Mouse (Mus musculus) heart, embryonic 16.5 days (tissue): ENCODE data around the gene Fkbp5. TPM values are rescaled to one million over a fixed set of nuclear protein-coding genes. Genes with fewer than 3 reads are reported as not detected.

Experiments
- ATAC-seq: fragments of 200-750 bp; cut with Nextera tagmentation; replicated peaks from 2 replicates; pipeline ENCODE4 v1.8.0; 2017; ENCODE audit warnings: moderate number of reproducible peaks; ENCODE audit not compliant: insufficient read depth, low FRiP score; ENCODE audit errors: extremely low read depth
- H3K27ac ChIP-seq: fragments of 300-500 bp; sonication (generic); 2 replicates; pipeline ENCODE4 v1.5.1; 2014; ENCODE audit warnings: mild to moderate bottlenecking, low read length, control low read depth, moderate library complexity
- H3K27me3 ChIP-seq: fragments of 300-500 bp; sonication (generic); 2 replicates; pipeline ENCODE4 v1.6.1; 2014; ENCODE audit warnings: low read length, mixed read lengths; ENCODE audit not compliant: control insufficient read depth, insufficient read depth
- H3K36me3 ChIP-seq: fragments of 300-500 bp; sonication (generic); 2 replicates; pipeline ENCODE4 v1.6.1; 2014; ENCODE audit not compliant: control insufficient read depth, insufficient read depth
- H3K4me1 ChIP-seq: fragments of 300-500 bp; sonication (generic); 2 replicates; pipeline ENCODE4 v1.6.1; 2014; ENCODE audit warnings: low read length, mixed read lengths; ENCODE audit not compliant: control insufficient read depth, insufficient read depth
- H3K4me2 ChIP-seq: fragments of 300-500 bp; sonication (generic); 2 replicates; pipeline ENCODE4 v1.6.1; 2014; ENCODE audit warnings: low read depth, mild to moderate bottlenecking, control low read depth, low read length
- H3K4me3 ChIP-seq: fragments of 300-500 bp; sonication (generic); 2 replicates; pipeline ENCODE4 v1.5.1; 2014; ENCODE audit warnings: mild to moderate bottlenecking, control low read depth, low read length
- H3K9ac ChIP-seq: fragments of 300-500 bp; sonication (generic); 2 replicates; pipeline ENCODE4 v1.6.1; 2014; ENCODE audit warnings: low read length, control low read depth
- H3K9me3 ChIP-seq: fragments of 300-500 bp; sonication (generic); replicated peaks from 2 replicates; pipeline ENCODE4 v1.6.1; 2016; ENCODE audit warnings: low read length; ENCODE audit not compliant: control insufficient read depth
- WGBS: fragments of 180-500 bp; shearing (Covaris S2); extraction: QIAGEN DNeasy Blood & Tissue Kit; methylation state at CpG from one replicate; pipeline ENCODE4 v1.1.7; 2014; 5-methylcytosine and 5-hydroxymethylcytosine counted together
- polyA plus RNA-seq: library from polyadenylated mRNA; unstranded; fragments of >200 nt; fragmentation: Nextera tagmentation; extraction: Ambion mirVana; gene quantifications from 2 replicates; pipeline ENCODE4 v1.2.1, GENCODE M21; 2015

Fkbp5 gene
- polyA plus RNA-seq, 1 experiment from 2014 or later = 54.5 TPM

DNA sequence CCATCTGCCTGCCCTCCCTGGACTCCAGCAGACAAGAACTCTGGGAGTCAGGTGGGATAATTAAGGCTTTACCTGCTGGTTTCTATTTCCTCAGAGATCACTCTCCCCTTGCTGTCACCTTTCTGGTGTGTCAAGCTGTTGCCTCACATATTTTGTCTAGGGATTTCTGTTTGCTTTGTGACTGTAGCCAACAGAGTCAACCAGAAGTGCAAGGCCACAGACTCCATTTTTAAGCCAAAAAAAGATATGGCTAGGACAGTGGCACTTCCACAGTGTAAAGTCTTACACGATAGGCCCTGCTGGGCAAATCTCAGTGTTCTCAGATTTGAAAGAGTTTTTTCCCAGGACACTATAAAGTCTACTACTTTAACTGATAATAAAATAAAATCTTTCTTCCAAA, 56.9 kb downstream of the Fkbp5 start:
- no peak for ATAC-seq
- no peaks in the 10 kb centered on the region for H3K9me3 ChIP-seq
- no peak overlapping the region for H3K4me3 ChIP-seq
- no peaks in the 10 kb centered on the region for H3K27me3 ChIP-seq
- H3K27ac ChIP-seq = no peak overlapping the region
- 0 out of 2 replicates have a peak, but pooled peaks cover 5% of the 10 kb centered on the region for H3K4me1 ChIP-seq
- H3K36me3 ChIP-seq = no peaks in the 10 kb centered on the region
- H3K9ac ChIP-seq = no peak overlapping the region
- WGBS = 92% methylated on average over 1 of the region's 1 CpGs
- no peak overlapping the region for H3K4me2 ChIP-seq

DNA sequence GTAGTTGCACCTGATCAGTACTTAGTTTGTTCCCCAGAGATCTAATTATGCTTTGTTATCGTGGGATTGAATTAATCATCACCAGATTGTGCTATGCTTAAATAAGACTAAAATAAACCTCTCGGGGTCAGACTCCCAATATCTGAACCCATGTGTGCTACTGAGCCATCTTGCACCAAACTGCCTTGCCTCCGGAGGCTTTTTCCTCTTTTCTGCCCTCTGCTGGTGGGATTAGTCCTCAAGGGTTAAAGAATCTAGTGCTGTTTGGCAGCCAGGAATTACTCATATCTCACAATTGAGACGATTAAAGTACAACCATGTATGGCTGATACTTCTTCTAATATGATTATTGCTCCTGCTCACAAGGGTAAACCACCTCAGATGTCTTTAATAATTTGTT, 62.2 kb downstream of the Fkbp5 start:
- Histone ChIP-seq H3K27me3 (no peaks in the 10 kb centered on the region), H3K4me1 (peaks cover 8% of the 10 kb centered on the region; the same call in 1 of the 2 replicates), H3K27ac (no peak overlapping the region), H3K4me2 (no peak overlapping the region), H3K9ac (no peak overlapping the region), H3K36me3 (no peaks in the 10 kb centered on the region), H3K9me3 (no peaks in the 10 kb centered on the region), H3K4me3 (no peak overlapping the region)
- 44% methylated on average over 4 of the region's 4 CpGs for WGBS
- ATAC-seq = no peak

DNA sequence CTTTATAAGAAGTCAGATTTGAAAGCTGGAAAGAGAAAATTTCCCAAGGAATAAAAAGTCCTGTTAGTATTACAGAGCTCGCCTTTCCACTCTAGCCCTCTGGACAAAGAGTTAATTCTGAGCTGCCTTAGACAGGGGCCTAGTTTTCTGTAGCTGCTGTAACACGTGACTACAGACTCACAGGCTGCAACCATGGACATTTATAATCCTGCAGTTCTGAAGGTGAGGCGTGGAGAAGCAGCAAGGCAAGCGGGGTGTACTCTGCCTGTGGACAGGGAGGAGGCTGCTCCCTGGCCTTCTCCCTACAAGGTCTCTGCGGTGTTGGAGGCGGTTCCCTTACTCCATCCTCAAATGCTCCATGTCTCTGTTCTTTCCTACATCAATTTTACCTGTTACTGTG, 64.4 kb downstream of the Fkbp5 start:
- 61% methylated on average over 6 of the region's 6 CpGs for WGBS
- Histone ChIP-seq H3K4me1 (peaks cover 8% of the 10 kb centered on the region; the same call in 1 of the 2 replicates), H3K27me3 (no peaks in the 10 kb centered on the region), H3K9me3 (no peaks in the 10 kb centered on the region), H3K9ac (no peak overlapping the region), H3K36me3 (no peaks in the 10 kb centered on the region), H3K4me2 (no peak overlapping the region), H3K4me3 (no peak overlapping the region), H3K27ac (no peak overlapping the region)
- no peak for ATAC-seq

DNA sequence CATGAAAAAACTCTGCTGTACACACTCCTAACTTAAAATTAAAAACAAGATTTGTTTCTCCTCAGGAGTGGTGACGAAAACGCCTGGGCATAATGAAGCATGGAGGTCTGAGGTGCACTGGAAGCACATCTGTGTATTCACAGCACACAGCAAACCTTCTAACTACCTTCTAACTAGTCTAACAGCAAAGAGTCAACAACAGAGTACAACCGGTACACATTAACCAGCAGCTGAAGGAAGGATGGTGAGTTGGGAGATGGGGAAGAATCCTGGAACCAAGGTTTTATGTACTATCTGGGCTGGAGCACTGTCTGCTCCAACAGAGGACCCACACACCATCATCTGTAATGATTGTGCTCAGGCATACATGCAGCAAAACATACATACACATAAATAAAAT, 65.4 kb downstream of the Fkbp5 start:
- Histone ChIP-seq H3K4me2 (no peak overlapping the region), H3K27me3 (no peaks in the 10 kb centered on the region), H3K4me1 (peaks cover 8% of the 10 kb centered on the region; the same call in 1 of the 2 replicates), H3K9me3 (no peaks in the 10 kb centered on the region), H3K27ac (no peak overlapping the region), H3K9ac (no peak overlapping the region), H3K36me3 (no peaks in the 10 kb centered on the region), H3K4me3 (no peak overlapping the region)
- ATAC-seq = no peak
- WGBS = 88% methylated on average over 3 of the region's 3 CpGs

DNA sequence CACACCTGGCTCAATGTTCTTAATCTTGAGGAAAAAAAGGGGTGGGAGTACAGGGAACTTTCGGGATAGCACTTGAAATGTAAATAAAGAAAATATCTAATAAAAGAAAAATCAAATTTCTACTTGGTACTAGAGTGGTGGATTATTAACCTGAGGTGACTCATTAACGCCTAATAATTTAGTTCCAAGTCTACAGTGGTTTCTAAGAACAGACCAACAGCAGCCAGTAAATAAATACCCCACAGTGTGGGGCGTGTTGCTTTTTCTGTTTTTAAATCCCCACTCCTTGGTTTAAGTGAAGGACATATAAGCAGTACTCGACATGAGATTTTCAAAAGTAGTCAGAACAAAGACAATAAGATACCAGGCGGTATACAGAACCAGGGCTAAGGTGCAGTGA, 65.8 kb downstream of the Fkbp5 start:
- 87% methylated on average over 5 of the region's 5 CpGs for WGBS
- Histone ChIP-seq H3K4me1 (peaks cover 8% of the 10 kb centered on the region; the same call in 1 of the 2 replicates), H3K36me3 (no peaks in the 10 kb centered on the region), H3K9ac (no peak overlapping the region), H3K27ac (no peak overlapping the region), H3K27me3 (no peaks in the 10 kb centered on the region), H3K4me2 (no peak overlapping the region), H3K9me3 (no peaks in the 10 kb centered on the region), H3K4me3 (no peak overlapping the region)
- no peak for ATAC-seq

DNA sequence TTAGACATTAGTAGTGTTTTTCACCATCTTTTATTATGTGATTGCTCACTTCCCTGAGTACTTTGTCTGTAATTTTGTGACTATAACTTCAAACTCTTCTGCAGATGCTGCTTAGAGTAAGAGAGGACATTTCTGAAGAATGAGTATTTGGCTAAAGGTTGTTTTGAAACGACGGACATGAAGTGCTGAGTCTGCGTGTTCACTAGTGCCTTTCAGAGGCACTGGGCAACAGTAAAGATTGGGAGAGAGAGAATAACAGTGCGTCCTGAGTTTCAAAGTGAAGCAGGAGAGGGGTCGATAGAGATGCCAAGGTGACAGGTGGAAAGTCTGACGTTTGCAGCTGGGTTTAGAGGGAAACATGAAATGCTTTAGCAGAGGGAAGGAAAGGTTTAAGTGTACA, 69.1 kb downstream of the Fkbp5 start:
- Histone ChIP-seq H3K9me3 (no peaks in the 10 kb centered on the region), H3K4me1 (peaks cover 4% of the 10 kb centered on the region; the same call in 1 of the 2 replicates), H3K9ac (no peak overlapping the region), H3K27me3 (no peaks in the 10 kb centered on the region), H3K27ac (no peak overlapping the region), H3K36me3 (no peaks in the 10 kb centered on the region), H3K4me2 (no peak overlapping the region), H3K4me3 (no peak overlapping the region)
- no peak for ATAC-seq
- WGBS = 70% methylated on average over 6 of the region's 6 CpGs

DNA sequence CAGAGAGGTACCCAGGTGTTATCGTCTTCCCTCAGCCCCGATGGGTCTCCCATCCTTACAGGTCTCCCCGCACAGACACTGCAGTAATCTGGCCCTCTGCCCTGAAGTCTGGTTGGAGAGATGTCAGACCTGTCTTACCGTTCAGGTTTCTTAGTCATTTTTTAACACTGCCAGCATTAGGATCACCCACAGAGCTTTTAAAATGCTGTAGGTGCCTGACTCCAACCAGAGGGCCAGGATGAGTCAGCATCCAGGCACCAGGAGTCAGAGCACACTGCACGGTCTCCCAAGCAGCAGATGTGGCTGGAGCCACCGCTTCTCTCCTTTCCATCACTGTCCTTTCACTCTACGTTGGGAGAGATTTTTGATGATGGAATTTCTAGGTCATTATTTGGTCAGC, 69.5 kb downstream of the Fkbp5 start:
- 76% methylated on average over 7 of the region's 7 CpGs for WGBS
- Histone ChIP-seq H3K4me1 (no peaks in the 10 kb centered on the region; the same call in 1 of the 2 replicates), H3K27me3 (no peaks in the 10 kb centered on the region), H3K9me3 (no peaks in the 10 kb centered on the region), H3K4me2 (no peak overlapping the region), H3K9ac (no peak overlapping the region), H3K4me3 (no peak overlapping the region), H3K36me3 (no peaks in the 10 kb centered on the region), H3K27ac (no peak overlapping the region)
- no peak for ATAC-seq

DNA sequence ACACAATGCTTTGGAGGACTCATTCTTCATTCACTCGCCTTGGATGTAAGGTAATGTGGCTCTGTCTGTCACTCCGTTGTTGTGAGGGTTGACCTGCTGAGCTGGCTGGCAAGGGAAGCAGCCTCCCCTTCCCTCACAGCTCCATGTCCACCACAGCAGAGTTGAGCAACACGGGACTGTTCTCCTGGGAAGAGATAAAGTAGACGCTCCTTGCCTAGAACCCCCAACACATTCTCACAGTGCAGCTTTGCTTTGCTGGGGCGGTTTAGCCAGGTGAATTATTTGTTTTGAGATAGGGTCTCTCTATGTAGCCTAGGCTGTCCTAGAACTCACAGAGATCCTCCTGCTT, 70.5 kb downstream of the Fkbp5 start:
- H3K4me3 ChIP-seq = no peak overlapping the region
- H3K4me2 ChIP-seq = no peak overlapping the region
- H3K36me3 ChIP-seq = no peaks in the 10 kb centered on the region
- no peaks in the 10 kb centered on the region for H3K4me1 ChIP-seq
- no peaks in the 10 kb centered on the region for H3K27me3 ChIP-seq
- no peak overlapping the region for H3K27ac ChIP-seq
- ATAC-seq = no peak
- H3K9ac ChIP-seq = no peak overlapping the region
- 55% methylated on average over 5 of the region's 5 CpGs for WGBS
- no peaks in the 10 kb centered on the region for H3K9me3 ChIP-seq

DNA sequence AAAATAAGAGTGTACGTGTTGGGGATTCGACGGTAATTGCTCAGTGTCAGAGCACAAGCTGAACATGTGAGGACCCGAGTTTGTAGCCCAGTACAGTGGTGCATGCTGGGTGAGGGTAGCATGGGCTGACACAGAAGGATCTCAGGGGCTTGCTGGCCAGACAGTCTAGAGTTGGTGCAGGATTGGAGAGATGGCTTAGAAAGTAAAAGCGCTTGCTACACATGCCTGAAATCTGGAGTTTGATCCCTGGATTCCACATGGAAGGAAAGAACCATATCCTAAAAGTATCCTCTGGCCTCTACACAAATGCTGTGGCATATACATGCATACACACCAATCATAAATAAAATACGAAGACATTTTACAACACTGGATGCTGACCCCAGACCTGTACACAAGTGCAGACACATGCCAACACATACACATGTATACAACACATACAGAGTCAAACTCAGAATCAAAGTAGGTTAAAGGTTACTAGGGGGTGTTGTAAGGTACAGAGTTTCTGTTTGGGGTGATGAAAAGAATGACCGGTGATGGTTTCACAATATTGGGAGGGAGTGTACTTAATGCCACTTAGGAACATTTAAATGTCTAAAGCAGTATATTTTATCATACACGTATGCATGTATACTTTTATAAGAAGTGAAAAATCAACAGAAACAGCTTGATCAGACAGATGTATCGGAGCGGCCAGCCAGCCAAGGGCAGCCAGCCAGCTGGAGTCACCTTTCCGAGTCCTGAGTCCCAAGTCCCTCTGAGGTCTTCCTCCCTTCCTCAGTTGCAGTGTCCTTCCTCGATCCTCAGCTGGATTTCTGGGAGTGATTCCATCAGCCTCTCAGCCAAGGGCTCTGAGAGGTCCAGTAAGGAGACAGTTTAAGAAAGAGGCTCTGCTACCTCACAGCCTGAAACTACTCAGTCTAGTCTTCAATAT, 71.2 kb downstream of the Fkbp5 start:
- ATAC-seq = no peak
- H3K4me1 ChIP-seq = no peaks in the 10 kb centered on the region
- no peak overlapping the region for H3K4me3 ChIP-seq
- WGBS = 85% methylated on average over 12 of the region's 12 CpGs
- H3K9me3 ChIP-seq = no peaks in the 10 kb centered on the region
- no peaks in the 10 kb centered on the region for H3K36me3 ChIP-seq
- no peak overlapping the region for H3K9ac ChIP-seq
- H3K4me2 ChIP-seq = no peak overlapping the region
- no peaks in the 10 kb centered on the region for H3K27me3 ChIP-seq
- H3K27ac ChIP-seq = no peak overlapping the region
